Mouse (Mus musculus) granulocyte monocyte progenitor cell, adult 5-6 weeks (primary cell): ENCODE measurements around the gene H2-Eb2. TPM values are rescaled to one million over a fixed set of nuclear protein-coding genes. Genes with fewer than 3 reads are reported as not detected.
"Not testable (repeated sequence)": the region's sequence is repeated elsewhere in the genome, so short reads cannot be mapped to it uniquely, and the experiment has no call there.

Source experiments
- ATAC-seq: replicated peaks from 2 replicates; pipeline ENCODE4 v1.8.0; 2016; ENCODE audit warnings: mild to moderate bottlenecking, moderate TSS enrichment, inconsistent platforms; ENCODE audit not compliant: poor library complexity, severe bottlenecking
- total RNA-seq, 2 experiments: library from RNA; stranded (forward) in 1 of 2; stranded (reverse) in 1 of 2; fragments of 200-712, 200-1000 nt in 1 of 2; fragments of >200 nt in 1 of 2; fragmentation: Nextera tagmentation in 1 of 2; gene quantifications; 2 replicates each; pipeline ENCODE4 v1.2.3; 2014 to 2017

The H2-Eb2 gene
- total RNA-seq, 2 experiments from 2014 or later = not detected

DNA sequence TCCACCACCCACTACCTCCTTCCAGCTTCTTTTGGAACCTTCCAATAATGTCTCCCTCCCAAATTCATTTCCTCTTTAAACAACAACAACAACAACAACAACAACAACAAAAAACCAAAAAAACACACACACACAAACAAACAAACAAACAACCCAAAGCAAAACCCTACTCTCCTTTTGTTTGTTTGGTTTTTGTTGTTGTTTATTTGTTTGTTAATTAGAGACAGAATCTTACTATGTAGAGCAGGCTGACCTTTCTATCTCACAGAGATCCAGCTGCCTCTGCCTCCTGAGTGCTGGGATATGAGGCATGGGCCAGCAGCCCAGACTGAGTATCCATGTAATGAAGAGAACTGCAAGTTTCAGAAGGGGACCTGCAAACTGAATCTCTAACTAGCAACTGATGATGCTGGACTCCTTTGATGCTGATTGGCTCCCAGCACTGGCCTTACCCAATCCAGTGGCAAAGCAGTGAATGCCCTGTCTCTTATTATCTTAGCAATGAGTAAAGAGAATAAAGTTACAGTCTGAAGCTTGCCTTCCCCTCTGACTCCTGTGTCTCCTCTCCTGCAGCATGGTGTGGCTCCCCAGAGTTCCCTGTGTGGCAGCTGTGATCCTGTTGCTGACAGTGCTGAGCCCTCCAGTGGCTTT lies 20.0 kb upstream of the H2-Eb2 start, which contains the start of gene H2-Eb1:
H2-Eb1 (plus strand) TSS at position 488 of the 651 bp plus-strand sequence.
- ATAC-seq = peak; percentile 90

GRCm38 (mm10) chr17:34306407-34306806 lies 19.1 kb upstream of the H2-Eb2 start:
- ATAC-seq = no peak

DNA sequence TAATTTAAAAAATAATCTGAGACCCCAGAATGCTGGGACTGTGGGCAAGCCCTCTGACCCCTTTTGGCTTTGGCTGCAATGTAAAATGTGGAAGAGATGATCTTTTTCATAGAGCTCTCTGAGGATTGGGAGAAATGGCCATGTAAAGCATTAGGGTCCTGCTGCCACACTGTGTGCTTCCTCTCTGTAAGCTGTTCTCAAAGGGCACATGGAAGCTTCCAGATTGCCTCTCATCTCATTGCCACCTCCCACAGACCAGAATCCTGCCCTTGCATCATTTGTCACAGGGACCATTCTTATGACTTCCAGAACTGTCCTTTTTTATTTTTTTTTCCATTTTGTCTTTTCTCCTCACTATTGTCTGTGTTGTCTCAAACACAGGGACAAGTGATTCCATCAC lies 18.2 kb upstream of the H2-Eb2 start:
- ATAC-seq = no peak

DNA sequence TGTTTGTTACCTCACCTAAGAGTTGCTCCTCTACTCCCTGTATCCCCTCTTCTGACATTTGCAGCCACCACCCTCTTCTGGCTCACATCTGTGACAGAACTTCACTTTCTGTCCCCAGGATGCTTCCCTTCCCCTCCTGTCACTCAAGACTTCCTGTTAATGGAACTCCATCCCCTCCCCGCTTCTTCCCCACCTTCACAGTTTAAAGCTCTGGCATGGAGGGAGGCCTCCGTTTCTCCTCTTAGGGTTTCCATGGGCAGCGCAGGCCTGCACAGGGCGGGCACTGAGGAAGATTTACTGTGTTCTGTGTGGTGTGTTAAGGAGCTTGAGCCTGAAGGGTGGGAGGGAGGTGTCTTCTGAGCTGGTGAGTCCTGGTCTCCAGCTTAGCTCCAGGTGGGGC lies 17.3 kb upstream of the H2-Eb2 start:
- ATAC-seq = no peak

- no peak for ATAC-seq
Observed at GRCm38 (mm10) chr17:34309225-34309624, 16.2 kb upstream of the H2-Eb2 start.

DNA sequence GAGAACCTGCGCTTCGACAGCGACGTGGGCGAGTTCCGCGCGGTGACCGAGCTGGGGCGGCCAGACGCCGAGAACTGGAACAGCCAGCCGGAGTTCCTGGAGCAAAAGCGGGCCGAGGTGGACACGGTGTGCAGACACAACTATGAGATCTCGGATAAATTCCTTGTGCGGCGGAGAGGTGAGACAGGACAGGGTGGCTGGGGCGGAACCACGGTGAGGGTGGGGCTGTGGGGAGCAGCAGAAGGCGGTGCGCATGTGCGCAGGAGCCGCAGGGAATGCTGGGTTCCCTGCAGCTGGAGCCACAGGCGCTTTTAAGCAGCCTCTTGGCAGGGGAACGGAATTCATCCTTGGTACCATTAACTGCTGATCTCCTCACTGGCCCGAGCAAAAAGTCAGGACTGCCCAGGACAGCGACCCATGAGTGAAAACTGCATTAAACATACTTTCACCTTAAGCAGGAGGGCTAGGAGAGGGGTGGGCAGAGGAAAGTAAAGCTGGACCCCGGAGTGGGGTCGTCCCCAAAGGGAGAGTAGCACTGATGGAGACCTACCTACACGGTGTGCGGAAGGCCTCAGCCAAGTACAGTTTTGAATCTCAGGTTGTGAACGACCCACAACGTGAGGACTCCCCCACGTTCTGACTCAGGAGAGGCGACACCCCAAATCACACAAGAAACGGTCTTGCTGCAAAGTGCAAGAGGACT lies 15.6 kb upstream of the H2-Eb2 start:
- 0 out of 2 replicates have a peak, but pooled peaks have one; percentile 20 for ATAC-seq

GRCm38 (mm10) chr17:34310526-34310925 lies 14.9 kb upstream of the H2-Eb2 start:
- not testable (repeated sequence) for ATAC-seq

GRCm38 (mm10) chr17:34312185-34312584 lies 13.3 kb upstream of the H2-Eb2 start:
- ATAC-seq = peak; percentile 77

GRCm38 (mm10) chr17:34313393-34313792 lies 12.1 kb upstream of the H2-Eb2 start:
- peak; percentile 81 for ATAC-seq

DNA sequence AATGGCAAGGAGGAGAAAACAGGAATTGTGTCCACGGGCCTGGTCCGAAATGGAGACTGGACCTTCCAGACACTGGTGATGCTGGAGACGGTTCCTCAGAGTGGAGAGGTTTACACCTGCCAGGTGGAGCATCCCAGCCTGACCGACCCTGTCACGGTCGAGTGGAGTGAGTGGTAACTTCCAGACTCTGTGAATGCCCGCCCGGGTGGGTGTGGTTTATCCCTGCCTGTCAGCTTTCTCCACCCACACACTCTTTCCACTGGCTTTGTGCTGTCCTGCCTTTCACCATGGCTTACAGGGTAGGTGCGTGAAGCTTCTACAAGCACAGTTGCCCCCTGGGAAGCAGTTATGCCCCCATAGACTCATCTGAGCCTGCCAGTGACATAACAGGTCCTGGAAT lies 11.2 kb upstream of the H2-Eb2 start:
- no peak for ATAC-seq

DNA sequence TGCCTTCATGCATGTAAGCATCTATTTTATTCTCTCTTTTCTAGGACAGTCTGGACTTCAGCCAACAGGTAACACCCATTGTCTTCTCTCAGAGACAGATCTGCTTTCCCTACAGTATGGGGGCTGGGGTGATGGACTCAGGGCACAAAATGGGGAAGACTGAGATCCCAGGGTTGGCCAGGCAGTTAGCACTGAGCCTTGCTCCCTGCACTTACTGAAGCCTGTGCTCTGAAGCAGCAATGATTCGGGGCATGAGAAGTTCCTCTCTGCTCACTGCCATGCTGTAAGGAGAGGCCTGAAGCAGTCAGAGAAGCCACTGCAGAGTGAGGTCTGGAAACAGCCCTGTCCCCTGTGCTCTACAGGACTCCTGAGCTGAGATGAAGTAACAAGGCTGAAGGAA lies 10.0 kb upstream of the H2-Eb2 start:
- no peak for ATAC-seq

DNA sequence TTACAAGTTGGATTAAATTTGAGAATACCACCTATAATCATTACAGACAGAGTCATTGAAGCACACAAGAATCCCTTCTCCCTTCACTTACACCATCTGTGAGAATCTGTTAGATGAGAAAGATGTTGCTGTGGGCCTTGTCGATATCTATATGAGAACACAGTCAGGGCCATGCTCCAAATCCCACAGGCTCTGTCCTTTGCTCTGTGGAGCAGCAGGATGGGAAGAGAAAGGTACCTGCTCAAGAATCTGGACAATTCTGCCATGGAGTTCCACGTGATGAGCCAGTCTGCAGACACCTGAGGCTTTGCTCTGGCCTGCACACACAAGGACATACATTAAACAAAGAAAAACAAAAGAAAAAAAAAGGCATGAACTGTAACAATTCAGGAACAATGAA lies 8.8 kb upstream of the H2-Eb2 start:
- no peak for ATAC-seq

- peak; percentile 44; the same call in 1 of the 2 replicates for ATAC-seq
Observed at GRCm38 (mm10) chr17:34317275-34317674, 8.2 kb upstream of the H2-Eb2 start.

GRCm38 (mm10) chr17:34326373-34326772 lies 908 bp downstream of the H2-Eb2 start:
- ATAC-seq = no peak

DNA sequence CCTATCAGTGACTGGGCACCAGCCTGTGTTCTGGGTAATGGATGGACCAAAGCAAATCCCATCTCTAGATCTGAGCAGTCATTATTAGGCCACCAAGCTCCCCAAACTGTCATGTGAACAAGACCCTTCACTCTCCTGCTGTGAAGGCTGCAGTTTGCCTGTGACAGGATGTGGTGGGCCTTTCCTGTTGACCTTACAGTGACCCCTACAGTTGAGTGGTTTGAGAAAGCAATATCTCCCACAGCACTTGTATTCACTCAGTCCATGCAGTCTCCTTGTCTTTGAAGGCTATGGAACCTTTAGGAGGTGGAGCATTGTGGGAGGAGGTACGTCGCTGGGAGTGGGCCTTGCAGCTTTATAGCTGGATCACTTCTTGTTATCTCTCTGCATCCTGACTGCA lies 4.3 kb downstream of the H2-Eb2 start:
- peak; percentile 62 for ATAC-seq

GRCm38 (mm10) chr17:34331200-34331599 lies 5.7 kb downstream of the H2-Eb2 start:
- ATAC-seq = no peak

DNA sequence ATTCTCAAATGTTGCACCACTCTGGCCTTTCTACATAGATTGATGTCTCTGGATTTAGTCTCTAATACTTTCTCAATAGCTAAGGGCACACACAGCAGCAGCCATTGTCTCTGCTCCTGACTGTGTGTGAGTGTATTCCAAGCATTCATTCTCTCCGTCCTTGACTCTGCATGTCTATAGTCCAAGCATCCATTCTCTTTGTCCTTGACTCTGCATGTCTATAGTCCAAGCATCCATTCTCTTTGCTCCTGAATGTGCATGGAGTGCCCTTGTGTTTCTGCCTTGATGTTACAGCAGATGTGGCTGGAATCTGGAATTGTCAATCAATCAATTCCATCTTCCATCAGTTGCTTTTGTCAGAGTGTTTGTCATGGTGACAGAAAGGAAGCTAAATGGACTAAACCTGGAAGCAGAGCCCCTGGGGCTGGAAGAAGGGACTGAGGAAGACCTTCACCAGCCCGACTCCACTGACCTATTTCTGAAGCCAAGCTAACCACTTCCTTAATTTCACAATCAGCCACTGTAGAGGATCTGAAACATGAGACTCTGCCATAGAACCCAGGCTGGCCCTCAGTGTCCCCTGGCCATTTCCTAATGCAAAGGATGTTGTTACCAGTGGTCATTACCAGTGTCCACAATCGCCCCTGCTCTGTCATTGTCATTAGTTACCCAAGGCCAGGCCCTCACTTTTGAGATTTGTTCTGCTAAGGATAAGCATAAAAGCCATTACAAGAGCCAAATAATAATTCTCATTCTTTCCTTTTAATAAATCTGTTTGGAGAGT lies 15.3 kb downstream of the H2-Eb2 start:
- ATAC-seq = peak; percentile 97

DNA sequence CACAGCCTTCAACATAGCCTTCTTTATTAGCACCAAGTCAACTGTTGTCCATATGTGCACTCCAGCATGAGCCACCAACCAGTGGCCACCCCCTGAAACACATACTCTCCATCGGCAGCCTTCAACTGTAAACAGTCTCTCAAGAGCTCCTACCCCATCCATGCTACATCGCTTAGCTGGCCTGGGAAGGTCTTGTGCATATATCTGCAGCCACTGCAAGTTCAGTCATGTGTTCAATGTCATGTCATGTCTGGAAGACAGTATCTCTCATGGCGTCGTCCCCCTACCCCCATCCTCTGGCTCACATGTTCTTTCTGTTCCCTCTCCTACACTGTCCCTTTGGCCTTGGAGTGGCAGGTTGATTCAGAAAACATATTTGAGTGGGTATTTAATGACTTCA lies 19.4 kb downstream of the H2-Eb2 start:
- ATAC-seq = no peak

DNA sequence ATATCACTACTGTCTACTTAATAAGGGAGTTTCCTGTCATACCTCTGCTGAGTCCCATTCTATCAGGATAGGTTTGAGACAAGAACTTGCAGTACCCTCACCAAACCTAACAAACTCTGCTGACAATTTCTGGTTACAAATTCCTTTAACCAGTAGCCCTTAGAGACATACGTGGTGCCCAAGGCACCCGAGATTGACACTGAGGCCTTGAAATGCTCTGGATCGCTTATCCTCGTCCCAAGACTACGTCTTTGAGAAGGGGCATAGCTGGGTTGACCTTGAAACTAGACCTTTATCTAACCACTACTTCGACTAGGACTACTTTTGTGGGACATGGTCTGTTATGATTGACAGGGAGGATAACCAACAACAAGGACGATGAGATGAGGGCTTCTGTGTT lies 20.0 kb downstream of the H2-Eb2 start:
- no peak for ATAC-seq

DNA sequence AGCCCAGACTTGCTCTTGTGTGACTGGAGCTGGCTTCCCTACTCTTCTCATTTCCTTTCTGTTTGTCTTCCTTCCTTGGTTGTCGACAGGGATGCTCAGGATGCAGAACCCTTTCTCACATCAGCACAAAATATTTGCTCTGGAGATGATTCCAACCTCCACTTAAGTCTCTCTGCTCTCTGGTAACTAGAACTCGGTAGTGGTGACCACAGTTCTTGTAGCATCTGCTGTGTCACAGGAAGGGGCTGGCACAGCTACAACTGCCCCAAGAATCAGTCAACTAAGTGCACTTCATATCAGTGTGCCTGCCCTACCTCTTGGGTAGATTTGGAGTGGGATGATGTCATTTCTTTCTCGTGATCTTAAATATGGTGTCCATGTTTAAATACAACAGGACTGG lies 20.6 kb downstream of the H2-Eb2 start:
- no peak for ATAC-seq
